Mouse (Mus musculus): Measurements from ENCODE around the gene Tlr4. TPM values are rescaled to one million over a fixed set of nuclear protein-coding genes. Genes with fewer than 3 reads are reported as not detected.

The Tlr4 gene
- polyA plus RNA-seq, 1 experiment from 2014 or later = 1.1 TPM

DNA sequence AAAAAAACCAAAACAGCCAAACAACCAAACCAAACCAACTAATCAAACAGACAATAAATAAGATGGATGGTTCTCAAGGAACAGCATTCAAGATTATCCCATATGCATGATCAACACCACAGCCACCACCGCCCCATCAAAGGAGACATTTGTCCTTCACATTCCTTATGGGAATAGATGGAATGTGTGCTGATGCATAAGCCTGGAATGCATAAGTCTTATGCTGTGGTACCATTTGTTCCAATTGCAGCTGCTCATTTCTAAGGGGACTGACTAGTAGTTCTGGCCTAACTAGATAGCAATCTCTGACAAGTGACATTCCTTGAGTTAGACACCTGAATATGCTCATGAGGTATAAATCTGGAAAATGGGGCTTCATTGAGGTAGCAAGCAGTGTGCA is 54.1 kb downstream of the Tlr4 start:
- no peak overlapping the region for H3K27ac ChIP-seq
- 90% methylated on average over 1 of the region's 1 CpGs for WGBS

DNA sequence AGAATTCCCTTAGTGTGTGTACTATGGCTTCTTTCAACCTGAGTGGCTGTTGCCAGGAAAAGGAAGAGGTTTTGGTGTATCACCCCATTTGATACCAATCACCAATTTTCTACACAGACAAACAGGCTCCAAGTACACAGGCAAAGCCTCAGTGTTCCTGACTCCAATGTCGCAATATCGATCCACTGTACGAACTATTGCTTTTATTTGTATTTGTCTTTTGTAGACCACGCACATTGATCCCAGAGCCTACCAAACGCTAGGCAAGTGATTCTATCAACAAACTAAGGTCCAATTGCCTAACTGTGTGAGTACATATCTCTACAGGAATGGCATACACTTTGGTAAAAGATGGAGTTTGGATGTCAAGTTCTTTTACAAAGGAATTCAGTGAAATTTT is 55.9 kb downstream of the Tlr4 start:
- Histone ChIP-seq H3K27ac (no peak overlapping the region), H3K9ac (no peak overlapping the region), H3K27me3 (ENCODE audit: control insufficient read depth, insufficient read depth, low read length) (no peaks in the 10 kb centered on the region), H3K4me2 (replicated peaks) (no peak overlapping the region), H3K9me3 (ENCODE audit: control insufficient read depth, low read length) (no peaks in the 10 kb centered on the region), H3K36me3 (replicated peaks; ENCODE audit: control insufficient read depth, insufficient read depth) (no peaks in the 10 kb centered on the region), H3K4me1 (replicated peaks; ENCODE audit: control insufficient read depth, insufficient read depth, low read length) (no peaks in the 10 kb centered on the region), H3K4me3 (replicated peaks; ENCODE audit: low read length) (no peak overlapping the region)
- WGBS = 92% methylated on average over 5 of the region's 5 CpGs
- no peak for DNase-seq (ENCODE audit: low spot score)
- no peak for ATAC-seq (ENCODE audit: low FRiP score)

More for the DNA sequence above, 54.1 kb downstream of the Tlr4 start:
- H3K27me3 ChIP-seq (ENCODE audit: control insufficient read depth, insufficient read depth, low read length) = no peaks in the 10 kb centered on the region
- H3K4me1 ChIP-seq (replicated peaks; ENCODE audit: control insufficient read depth, insufficient read depth, low read length) = no peaks in the 10 kb centered on the region
- ATAC-seq (ENCODE audit: low FRiP score) (no peak), DNase-seq (ENCODE audit: low spot score) (no peak)
- no peaks in the 10 kb centered on the region for H3K36me3 ChIP-seq (replicated peaks; ENCODE audit: control insufficient read depth, insufficient read depth)
- H3K4me2 ChIP-seq (replicated peaks) = no peak overlapping the region
- no peak overlapping the region for H3K9ac ChIP-seq
- H3K9me3 ChIP-seq (ENCODE audit: control insufficient read depth, low read length) = no peaks in the 10 kb centered on the region
- H3K4me3 ChIP-seq (replicated peaks; ENCODE audit: low read length) = no peak overlapping the region

DNA sequence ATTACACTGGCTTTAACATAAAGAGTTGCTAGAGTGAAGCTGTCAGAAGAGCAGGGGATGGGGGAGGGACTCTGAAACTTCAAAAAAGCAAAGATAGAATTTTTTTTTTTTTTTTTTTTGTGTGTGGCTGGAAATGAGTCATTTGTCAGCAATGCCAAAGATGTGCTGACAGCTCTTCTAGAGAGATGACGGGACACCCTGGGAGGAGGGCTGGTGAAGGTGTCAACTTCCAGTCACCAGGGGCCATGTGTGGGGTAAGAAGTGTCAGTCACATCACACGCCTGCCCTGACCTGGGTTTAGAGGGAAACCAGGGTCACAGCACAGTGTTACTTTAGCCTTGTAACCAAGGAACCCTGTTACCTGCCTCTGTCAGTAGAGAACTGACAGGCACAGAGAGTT is 67.2 kb downstream of the Tlr4 start:
- H3K9me3 ChIP-seq (ENCODE audit: control insufficient read depth, low read length) = no peaks in the 10 kb centered on the region
- no peak overlapping the region for H3K9ac ChIP-seq
- DNase-seq (ENCODE audit: low spot score) (no peak), ATAC-seq (ENCODE audit: low FRiP score) (no peak)
- no peaks in the 10 kb centered on the region for H3K27me3 ChIP-seq (ENCODE audit: control insufficient read depth, insufficient read depth, low read length)
- H3K36me3 ChIP-seq (replicated peaks; ENCODE audit: control insufficient read depth, insufficient read depth) = no peaks in the 10 kb centered on the region
- no peaks in the 10 kb centered on the region for H3K4me1 ChIP-seq (replicated peaks; ENCODE audit: control insufficient read depth, insufficient read depth, low read length)
- H3K4me2 ChIP-seq (replicated peaks) = no peak overlapping the region
- H3K27ac ChIP-seq = no peak overlapping the region
- WGBS = 37% methylated on average over 2 of the region's 2 CpGs
- H3K4me3 ChIP-seq (replicated peaks; ENCODE audit: low read length) = no peak overlapping the region

DNA sequence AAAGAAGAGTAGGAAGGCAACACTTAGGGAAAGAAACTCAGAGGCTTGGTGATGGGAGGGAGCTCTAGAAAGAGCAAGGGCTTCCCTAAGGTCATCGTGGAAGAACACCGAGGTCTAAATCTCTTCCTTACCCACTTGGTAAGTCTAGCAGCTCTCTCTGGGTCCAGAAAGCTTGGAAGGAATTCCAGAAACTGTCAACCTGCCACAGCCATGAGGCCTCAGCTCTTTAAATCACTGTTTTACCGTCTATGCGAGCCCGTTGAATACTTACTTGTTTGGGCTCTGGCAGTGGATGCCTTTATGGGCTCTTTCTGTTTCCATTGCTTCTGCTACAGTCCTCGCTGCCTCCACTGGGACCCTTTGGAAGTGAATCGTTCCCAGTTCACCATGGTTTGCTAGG is 67.6 kb downstream of the Tlr4 start:
- H3K4me3 ChIP-seq (replicated peaks; ENCODE audit: low read length) = no peak overlapping the region
- H3K9ac ChIP-seq = no peak overlapping the region
- no peaks in the 10 kb centered on the region for H3K27me3 ChIP-seq (ENCODE audit: control insufficient read depth, insufficient read depth, low read length)
- no peaks in the 10 kb centered on the region for H3K4me1 ChIP-seq (replicated peaks; ENCODE audit: control insufficient read depth, insufficient read depth, low read length)
- H3K27ac ChIP-seq = no peak overlapping the region
- H3K36me3 ChIP-seq (replicated peaks; ENCODE audit: control insufficient read depth, insufficient read depth) = no peaks in the 10 kb centered on the region
- no peak for DNase-seq (ENCODE audit: low spot score)
- 78% methylated on average over 7 of the region's 7 CpGs for WGBS
- no peak for ATAC-seq (ENCODE audit: low FRiP score)
- no peak overlapping the region for H3K4me2 ChIP-seq (replicated peaks)
- H3K9me3 ChIP-seq (ENCODE audit: control insufficient read depth, low read length) = no peaks in the 10 kb centered on the region

DNA sequence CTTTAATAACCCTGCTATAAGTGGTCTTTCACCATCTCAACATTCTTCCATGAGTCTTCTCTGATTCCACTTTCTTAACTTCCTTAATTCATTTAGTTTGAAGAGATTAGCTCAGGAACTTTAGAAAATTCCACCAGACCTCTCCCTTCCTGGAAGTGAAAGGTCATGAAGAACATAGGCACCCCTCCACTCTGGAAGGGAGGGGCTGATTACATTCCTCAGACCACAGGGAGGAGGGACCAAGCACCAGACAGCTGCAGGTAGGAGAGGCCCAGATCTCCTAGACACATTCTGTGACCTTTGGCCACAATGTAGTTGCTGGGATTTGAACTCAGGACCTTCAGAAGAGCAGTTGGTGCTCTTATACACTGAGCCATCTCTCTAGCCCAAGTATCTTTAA is 72.7 kb downstream of the Tlr4 start:
- H3K36me3 ChIP-seq (replicated peaks; ENCODE audit: control insufficient read depth, insufficient read depth) = no peaks in the 10 kb centered on the region
- H3K27me3 ChIP-seq (ENCODE audit: control insufficient read depth, insufficient read depth, low read length) = no peaks in the 10 kb centered on the region
- no peak for DNase-seq (ENCODE audit: low spot score)
- H3K4me1 ChIP-seq (replicated peaks; ENCODE audit: control insufficient read depth, insufficient read depth, low read length) = no peaks in the 10 kb centered on the region
- no peak overlapping the region for H3K27ac ChIP-seq
- no peak for ATAC-seq (ENCODE audit: low FRiP score)
- no peak overlapping the region for H3K4me2 ChIP-seq (replicated peaks)
- H3K4me3 ChIP-seq (replicated peaks; ENCODE audit: low read length) = no peak overlapping the region
- H3K9me3 ChIP-seq (ENCODE audit: control insufficient read depth, low read length) = no peaks in the 10 kb centered on the region
- no peak overlapping the region for H3K9ac ChIP-seq

DNA sequence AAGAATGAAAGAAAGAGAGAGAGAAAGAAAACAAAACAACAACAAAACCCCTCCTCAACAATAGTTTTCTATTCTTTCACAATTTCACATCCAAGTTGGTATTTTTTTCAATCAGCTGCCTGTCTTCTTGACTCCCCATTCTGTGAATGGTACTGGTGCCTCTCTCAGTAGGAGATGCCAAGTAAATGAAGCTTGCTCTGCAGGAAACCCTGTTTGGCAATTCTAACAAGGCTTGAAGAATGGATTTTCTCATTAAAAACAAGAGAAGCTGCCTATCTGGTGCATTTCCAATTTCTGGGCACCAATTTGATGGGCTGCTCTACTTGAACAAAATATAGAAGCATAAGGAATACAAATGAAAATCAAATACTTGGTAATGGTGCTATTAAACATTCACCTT is 74.1 kb downstream of the Tlr4 start:
- Histone ChIP-seq H3K9me3 (ENCODE audit: control insufficient read depth, low read length) (no peaks in the 10 kb centered on the region), H3K36me3 (replicated peaks; ENCODE audit: control insufficient read depth, insufficient read depth) (no peaks in the 10 kb centered on the region), H3K4me3 (replicated peaks; ENCODE audit: low read length) (no peak overlapping the region), H3K27me3 (ENCODE audit: control insufficient read depth, insufficient read depth, low read length) (no peaks in the 10 kb centered on the region), H3K4me1 (replicated peaks; ENCODE audit: control insufficient read depth, insufficient read depth, low read length) (no peaks in the 10 kb centered on the region), H3K27ac (no peak overlapping the region), H3K4me2 (replicated peaks) (no peak overlapping the region), H3K9ac (no peak overlapping the region)
- ATAC-seq (ENCODE audit: low FRiP score) = no peak
- no peak for DNase-seq (ENCODE audit: low spot score)

DNA sequence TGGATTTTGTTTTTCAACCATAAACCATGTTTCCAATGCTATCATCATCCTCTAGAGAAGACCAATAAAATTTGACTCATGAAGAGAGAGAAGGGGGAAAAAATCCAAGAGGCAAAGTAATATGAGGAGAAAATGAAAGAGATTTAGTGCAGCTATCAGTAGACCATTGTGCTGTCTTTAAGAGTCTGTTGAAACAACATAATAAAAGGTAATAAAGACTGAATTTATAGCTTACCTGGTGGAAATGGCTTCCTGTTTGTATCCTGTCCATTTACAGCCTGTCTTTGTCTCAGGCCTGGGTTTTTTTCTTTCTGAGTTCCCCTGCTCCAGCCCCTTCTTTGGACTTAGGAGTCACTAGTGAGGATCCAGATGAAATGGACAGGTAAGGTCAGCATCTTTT is 81.0 kb downstream of the Tlr4 start:
- no peaks in the 10 kb centered on the region for H3K4me1 ChIP-seq (replicated peaks; ENCODE audit: control insufficient read depth, insufficient read depth, low read length)
- H3K9me3 ChIP-seq (ENCODE audit: control insufficient read depth, low read length) = no peaks in the 10 kb centered on the region
- no peak overlapping the region for H3K4me2 ChIP-seq (replicated peaks)
- ATAC-seq (ENCODE audit: low FRiP score) (no peak), DNase-seq (ENCODE audit: low spot score) (no peak)
- H3K9ac ChIP-seq = no peak overlapping the region
- no peaks in the 10 kb centered on the region for H3K36me3 ChIP-seq (replicated peaks; ENCODE audit: control insufficient read depth, insufficient read depth)
- H3K4me3 ChIP-seq (replicated peaks; ENCODE audit: low read length) = no peak overlapping the region
- no peaks in the 10 kb centered on the region for H3K27me3 ChIP-seq (ENCODE audit: control insufficient read depth, insufficient read depth, low read length)
- H3K27ac ChIP-seq = no peak overlapping the region

DNA sequence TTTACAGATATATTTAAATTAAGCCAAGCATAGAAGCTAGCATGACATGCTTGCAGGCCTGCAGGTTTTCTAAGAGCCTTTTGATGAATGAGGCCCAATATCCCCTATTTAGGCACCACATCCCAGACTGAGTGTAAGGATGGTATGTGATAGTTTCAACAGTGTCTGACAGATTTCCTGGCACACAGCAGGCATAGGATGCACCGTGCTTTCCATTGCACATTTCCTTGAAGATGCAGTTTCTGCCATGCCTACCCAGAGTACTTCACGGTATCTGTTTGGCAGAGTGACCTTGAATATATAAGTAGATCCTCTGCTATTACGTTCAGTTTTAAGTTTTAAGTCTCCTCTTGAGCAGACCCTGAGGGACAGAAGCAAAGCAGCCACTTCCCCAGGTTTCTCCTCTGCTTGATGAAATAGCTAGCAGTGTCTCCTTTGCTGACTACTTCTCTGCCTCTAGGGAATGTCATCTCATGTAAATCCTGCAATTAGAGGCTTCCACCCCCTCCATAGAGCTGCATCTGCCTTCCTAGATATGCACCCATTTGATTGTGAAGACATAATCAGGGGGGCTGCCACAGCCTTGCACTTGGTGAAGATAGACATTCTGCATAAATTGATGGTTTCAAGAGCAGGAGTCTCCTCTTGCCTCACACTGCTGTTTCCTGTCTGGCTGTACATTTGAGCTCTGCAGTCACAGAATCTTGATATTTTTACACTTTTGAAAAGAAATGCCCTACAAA is 92.4 kb downstream of the Tlr4 start:
- DNase-seq (ENCODE audit: low spot score) (no peak), ATAC-seq (ENCODE audit: low FRiP score) (no peak)
- H3K4me3 ChIP-seq (replicated peaks; ENCODE audit: low read length) = no peak overlapping the region
- 72% methylated on average over 3 of the region's 3 CpGs for whole genome bisulfite sequencing
- no peaks in the 10 kb centered on the region for H3K9me3 ChIP-seq (ENCODE audit: control insufficient read depth, low read length)
- H3K36me3 ChIP-seq (replicated peaks; ENCODE audit: control insufficient read depth, insufficient read depth) = no peaks in the 10 kb centered on the region
- H3K4me1 ChIP-seq (replicated peaks; ENCODE audit: control insufficient read depth, insufficient read depth, low read length) = no peaks in the 10 kb centered on the region
- no peaks in the 10 kb centered on the region for H3K27me3 ChIP-seq (ENCODE audit: control insufficient read depth, insufficient read depth, low read length)
- no peak overlapping the region for H3K4me2 ChIP-seq (replicated peaks)
- H3K27ac ChIP-seq = no peak overlapping the region
- H3K9ac ChIP-seq = no peak overlapping the region

DNA sequence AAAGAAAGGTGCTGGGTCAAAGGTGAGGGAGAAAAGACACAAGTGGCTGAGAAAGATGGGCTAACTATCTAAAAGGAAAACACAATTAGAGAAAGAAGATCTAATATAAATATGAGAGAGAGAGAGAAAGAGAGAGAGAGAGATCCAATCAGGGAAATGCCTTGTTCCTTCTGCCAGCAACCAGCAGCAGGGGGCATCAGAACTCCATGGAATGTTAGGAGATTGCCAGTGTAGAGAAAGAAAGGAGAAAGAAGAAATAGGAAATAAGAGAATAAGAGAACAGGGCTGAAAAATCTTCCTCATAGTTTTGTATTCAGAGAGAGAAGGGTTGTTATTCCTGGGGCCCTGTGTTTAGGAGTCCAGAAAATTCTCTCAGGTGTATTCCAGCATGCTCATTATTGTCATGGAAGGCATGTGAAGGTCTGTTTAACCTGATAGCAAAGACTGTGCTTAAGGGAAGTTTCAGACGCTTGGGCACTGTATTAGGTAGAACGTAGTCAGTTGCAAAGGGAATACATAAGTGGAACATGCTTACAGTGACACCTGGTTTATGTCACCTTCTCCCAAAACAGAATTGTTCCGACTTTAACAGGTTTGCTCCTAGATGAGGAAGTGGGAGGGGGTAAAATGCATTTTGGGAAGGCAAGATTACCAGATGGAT is 96.4 kb downstream of the Tlr4 start:
- H3K36me3 ChIP-seq (replicated peaks; ENCODE audit: control insufficient read depth, insufficient read depth) = no peaks in the 10 kb centered on the region
- no peak overlapping the region for H3K4me3 ChIP-seq (replicated peaks; ENCODE audit: low read length)
- peak; percentile 85 for DNase-seq (ENCODE audit: low spot score)
- H3K4me1 ChIP-seq (replicated peaks; ENCODE audit: control insufficient read depth, insufficient read depth, low read length) = no peaks in the 10 kb centered on the region
- no peaks in the 10 kb centered on the region for H3K9me3 ChIP-seq (ENCODE audit: control insufficient read depth, low read length)
- H3K27ac ChIP-seq = peak overlapping the region; percentile 2; the same call in 1 of the 2 replicates
- no peak overlapping the region for H3K9ac ChIP-seq
- no peak overlapping the region for H3K4me2 ChIP-seq (replicated peaks)
- no peaks in the 10 kb centered on the region for H3K27me3 ChIP-seq (ENCODE audit: control insufficient read depth, insufficient read depth, low read length)
- ATAC-seq (ENCODE audit: low FRiP score) = peak; percentile 72; the same call in 1 of the 2 replicates
- WGBS = 61% methylated on average over 3 of the region's 3 CpGs
